18 mouse cellular contexts compared by ENCODE assay signal in genomic region chr1:63944786-63945185, GRCm38 (mm10).
DNase-seq lines count a peak whose midpoint lies in the region.
"Had no signal": no experiment of that assay in that cellular context is flagged by ENCODE, and none has a peak within 500 bp of the region (broad histone marks: within the 10 kb centered on the region; RNA-seq: fewer than 3 reads in every experiment).

No protein-coding gene starts in this region.

- DNase-seq in heart, adult 11 months, result peak; percentile 71
- DNase-seq in heart, adult 9 months (ENCODE audit: low spot score in 2 of 2), result no peak
- peak; percentile 5 for DNase-seq in urinary bladder, postnatal 14 days (ENCODE audit: low spot score)
- DNase-seq in urinary bladder, postnatal 25 days (ENCODE audit: low spot score), result no peak
- peak; percentile 19 for DNase-seq in ZHBTc4 (ENCODE audit: low read depth, low spot score)
- no peak for DNase-seq in thymus, adult 18-20 months
- no peak for DNase-seq in spleen, postnatal 10 days (ENCODE audit: low spot score in 2 of 2)
- DNase-seq in adrenal gland, adult 8-10 months, result no peak
- DNase-seq: adrenal gland, postnatal 10 days; adrenal gland, postnatal 36 days; cerebellum, adult 18-20 months; cerebellum, adult 9-10 months; cerebellum, postnatal 14 days; gastrocnemius, adult 2 months; gastrocnemius, postnatal 14 days; heart, adult 18-20 months; heart, postnatal 14 days; heart, postnatal 4 days had no signal

Comparison
In these comparisons a context has a peak if more than half of its experiments do, and no peak if none do; other contexts are left out.
1. DNase-seq: peak in heart, adult 11 months (single experiment), urinary bladder, postnatal 14 days (single experiment) and ZHBTc4 (single experiment); none in heart, adult 9 months (0 of 2), urinary bladder, postnatal 25 days (single experiment), thymus, adult 18-20 months (0 of 2), spleen, postnatal 10 days (0 of 2) and adrenal gland, adult 8-10 months (single experiment).